Mouse (Mus musculus) C2C12 (cell line): ENCODE data around the gene Rccd1.

ENCODE experiments used
- CTCF ChIP-seq: IDR thresholded peaks from one replicate; pipeline ENCODE4 v1.5.1; 2011; ENCODE audit not compliant: control insufficient read depth, insufficient read depth, insufficient read length
- MYOD1 ChIP-seq: IDR thresholded peaks from one replicate; pipeline ENCODE4 v1.6.1; 2011; ENCODE audit warnings: low read depth; ENCODE audit not compliant: control insufficient read depth, insufficient read length
- USF1 ChIP-seq: IDR thresholded peaks from one replicate; pipeline ENCODE4 v1.6.1; 2011; ENCODE audit warnings: low read depth, mild to moderate bottlenecking, control low read depth, moderate library complexity

DNA sequence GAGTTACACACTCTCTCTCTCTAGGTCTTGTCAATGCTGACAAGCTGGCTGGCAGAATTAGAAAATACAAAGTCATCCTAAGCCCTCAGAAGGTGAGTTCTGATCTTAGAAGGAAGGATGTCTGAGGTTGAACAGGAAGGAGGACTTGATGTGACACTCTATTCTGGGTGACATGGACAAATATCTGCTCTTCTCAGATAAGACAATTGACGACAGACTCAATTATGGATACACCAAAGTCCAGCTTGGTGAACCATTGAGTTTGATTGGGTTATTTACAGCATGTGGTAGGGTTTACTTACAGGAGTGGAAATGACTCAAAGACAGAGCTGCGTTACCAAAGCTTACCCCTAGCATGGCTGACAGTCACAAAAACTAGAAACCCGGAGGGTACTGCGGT lies 47.9 kb downstream of the Rccd1 start:
- TF ChIP-seq CTCF = no peak
- TF ChIP-seq USF1 = no peak
- TF ChIP-seq MYOD1 = no peak
